Mouse (Mus musculus): ENCODE data around the gene Samd15. TPM values are rescaled to one million over a fixed set of nuclear protein-coding genes. Genes with fewer than 3 reads are reported as not detected.

The Samd15 gene
- polyA plus RNA-seq, 1 experiment from 2014 or later = 1.1 TPM

DNA sequence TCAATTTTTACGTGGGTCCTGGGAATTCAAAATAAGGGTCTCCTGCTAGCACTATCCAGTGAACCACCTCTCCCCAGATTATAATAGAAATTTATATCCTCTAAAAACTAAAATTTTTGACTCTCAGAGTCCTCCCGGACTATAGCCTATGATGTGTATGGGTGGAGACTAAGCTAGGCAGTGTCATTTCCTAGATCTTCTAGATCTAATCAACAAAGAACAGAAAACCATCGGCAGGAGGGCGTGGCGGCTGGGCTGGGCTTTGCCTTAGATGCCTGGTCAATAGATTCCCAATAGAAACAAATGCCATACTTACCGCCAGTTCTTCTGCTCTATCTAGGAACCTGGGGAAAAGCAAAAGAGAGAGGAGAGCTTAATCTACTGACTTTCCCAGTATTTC lies 50.6 kb downstream of the Samd15 start:
- Histone ChIP-seq H3K9me3 (ENCODE audit: control insufficient read depth, low read length) (no peaks in the 10 kb centered on the region), H3K4me1 (ENCODE audit: control insufficient read depth, insufficient read depth, low read length) (no peaks in the 10 kb centered on the region), H3K9ac (ENCODE audit: low read length) (no peak overlapping the region), H3K27me3 (ENCODE audit: control insufficient read depth, insufficient read depth, low read length) (no peaks in the 10 kb centered on the region), H3K4me3 (ENCODE audit: low read depth, low read length) (no peak overlapping the region), H3K27ac (replicated peaks; ENCODE audit: low read depth, low read length) (no peak overlapping the region), H3K36me3 (ENCODE audit: control insufficient read depth, insufficient read depth, low read length) (peaks cover 9% of the 10 kb centered on the region), H3K4me2 (ENCODE audit: low read depth, severe bottlenecking) (no peak overlapping the region)
- 87% methylated on average over 6 of the region's 6 CpGs for WGBS
- DNase-seq (ENCODE audit: low spot score) (no peak), ATAC-seq (ENCODE audit: insufficient number of reproducible peaks, low FRiP score, low TSS enrichment, low read depth) (no peak)

- 97% methylated on average over 6 of the region's 6 CpGs for WGBS
- Histone ChIP-seq H3K27me3 (ENCODE audit: control insufficient read depth, insufficient read depth, low read length) (no peaks in the 10 kb centered on the region), H3K4me2 (ENCODE audit: low read depth, severe bottlenecking) (no peak overlapping the region), H3K9ac (ENCODE audit: low read length) (no peak overlapping the region), H3K9me3 (ENCODE audit: control insufficient read depth, low read length) (no peaks in the 10 kb centered on the region), H3K4me1 (ENCODE audit: control insufficient read depth, insufficient read depth, low read length) (no peaks in the 10 kb centered on the region), H3K4me3 (ENCODE audit: low read depth, low read length) (no peak overlapping the region), H3K36me3 (ENCODE audit: control insufficient read depth, insufficient read depth, low read length) (peaks cover 16% of the 10 kb centered on the region), H3K27ac (replicated peaks; ENCODE audit: low read depth, low read length) (no peak overlapping the region)
- ATAC-seq (ENCODE audit: insufficient number of reproducible peaks, low FRiP score, low TSS enrichment, low read depth) (no peak), DNase-seq (ENCODE audit: low spot score) (no peak)
Observed at GRCm38 (mm10) chr12:87253878-87254277, 54.4 kb downstream of the Samd15 start.

DNA sequence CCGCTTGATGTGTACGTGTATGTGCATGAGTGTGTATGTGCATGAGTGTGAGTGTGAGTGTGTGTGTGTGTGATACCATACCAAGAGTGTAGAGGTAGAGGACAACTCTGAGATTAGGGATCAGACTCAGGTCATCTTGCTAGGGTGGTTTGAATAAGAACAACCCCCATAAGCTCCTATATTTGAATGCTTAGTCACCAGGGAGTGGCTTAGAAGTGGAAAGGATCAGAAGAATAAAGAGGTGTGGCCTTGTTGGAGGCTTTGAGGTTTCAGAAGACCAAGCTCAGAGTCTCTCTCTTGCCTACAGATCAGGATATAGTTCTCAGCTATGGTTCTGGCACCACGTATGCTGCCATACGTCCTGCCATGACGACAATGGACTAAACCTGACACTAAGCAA lies 57.1 kb downstream of the Samd15 start:
- H3K27me3 ChIP-seq (ENCODE audit: control insufficient read depth, insufficient read depth, low read length) = no peaks in the 10 kb centered on the region

GRCm38 (mm10) chr12:87260562-87260961 lies 61.0 kb downstream of the Samd15 start:
- no peaks in the 10 kb centered on the region for H3K4me1 ChIP-seq (ENCODE audit: control insufficient read depth, insufficient read depth, low read length)
- no peaks in the 10 kb centered on the region for H3K9me3 ChIP-seq (ENCODE audit: control insufficient read depth, low read length)
- H3K27ac ChIP-seq (replicated peaks; ENCODE audit: low read depth, low read length) = no peak overlapping the region
- WGBS = 96% methylated on average over 8 of the region's 8 CpGs
- no peak overlapping the region for H3K4me3 ChIP-seq (ENCODE audit: low read depth, low read length)
- H3K36me3 ChIP-seq (ENCODE audit: control insufficient read depth, insufficient read depth, low read length) = peaks cover 22% of the 10 kb centered on the region
- ATAC-seq (ENCODE audit: insufficient number of reproducible peaks, low FRiP score, low TSS enrichment, low read depth) (no peak), DNase-seq (ENCODE audit: low spot score) (no peak)
- no peak overlapping the region for H3K9ac ChIP-seq (ENCODE audit: low read length)
- H3K4me2 ChIP-seq (ENCODE audit: low read depth, severe bottlenecking) = no peak overlapping the region
- no peaks in the 10 kb centered on the region for H3K27me3 ChIP-seq (ENCODE audit: control insufficient read depth, insufficient read depth, low read length)

More for the DNA sequence above, 57.1 kb downstream of the Samd15 start:
- no peak overlapping the region for H3K4me2 ChIP-seq (ENCODE audit: low read depth, severe bottlenecking)
- no peaks in the 10 kb centered on the region for H3K9me3 ChIP-seq (ENCODE audit: control insufficient read depth, low read length)
- H3K4me3 ChIP-seq (ENCODE audit: low read depth, low read length) = no peak overlapping the region
- H3K27ac ChIP-seq (replicated peaks; ENCODE audit: low read depth, low read length) = no peak overlapping the region
- no peak for ATAC-seq (ENCODE audit: insufficient number of reproducible peaks, low FRiP score, low TSS enrichment, low read depth)
- no peaks in the 10 kb centered on the region for H3K4me1 ChIP-seq (ENCODE audit: control insufficient read depth, insufficient read depth, low read length)
- H3K9ac ChIP-seq (ENCODE audit: low read length) = no peak overlapping the region
- peaks cover 20% of the 10 kb centered on the region for H3K36me3 ChIP-seq (ENCODE audit: control insufficient read depth, insufficient read depth, low read length)
- whole genome bisulfite sequencing = 95% methylated on average over 5 of the region's 5 CpGs
- DNase-seq (ENCODE audit: low spot score) = no peak

Other genes starting within 250 kb of the Samd15 start
- 0.05 TPM in 1 of 2 replicates, not detected in the other for gene Zdhhc22, start 209.3 kb upstream of the Samd15 start, polyA plus RNA-seq (2014; fragmentation: Nextera tagmentation; extraction: Ambion mirVana)
- 0.07 TPM in 1 of 2 replicates, not detected in the other for gene Tmem63c, start 178.4 kb upstream of the Samd15 start, polyA plus RNA-seq (2014; fragmentation: Nextera tagmentation; extraction: Ambion mirVana)
- gene Ngb, start 97.2 kb upstream of the Samd15 start, polyA plus RNA-seq (2014; fragmentation: Nextera tagmentation; extraction: Ambion mirVana) = 0.12 and 0.18 TPM in 2 replicates
- 36.6 and 38.0 TPM in 2 replicates for gene Gstz1, start 52.6 kb upstream of the Samd15 start, polyA plus RNA-seq (2014; fragmentation: Nextera tagmentation; extraction: Ambion mirVana)
- 15.4 and 16.7 TPM in 2 replicates for gene Pomt2, start 51.8 kb upstream of the Samd15 start, polyA plus RNA-seq (2014; fragmentation: Nextera tagmentation; extraction: Ambion mirVana)
- 3.0 and 3.2 TPM in 2 replicates for gene Tmed8, start 731 bp downstream of the Samd15 start, polyA plus RNA-seq (2014; fragmentation: Nextera tagmentation; extraction: Ambion mirVana)
- 0.71 and 1.2 TPM in 2 replicates for gene Noxred1, start 39.0 kb downstream of the Samd15 start, polyA plus RNA-seq (2014; fragmentation: Nextera tagmentation; extraction: Ambion mirVana)
- 55.2 and 57.8 TPM in 2 replicates for gene Vipas39, start 66.5 kb downstream of the Samd15 start, polyA plus RNA-seq (2014; fragmentation: Nextera tagmentation; extraction: Ambion mirVana)
- gene Ahsa1, start 66.8 kb downstream of the Samd15 start, polyA plus RNA-seq (2014; fragmentation: Nextera tagmentation; extraction: Ambion mirVana) = 266 and 267 TPM in 2 replicates
- 1.1 and 1.6 TPM in 2 replicates for gene Ism2, start 100.0 kb downstream of the Samd15 start, polyA plus RNA-seq (2014; fragmentation: Nextera tagmentation; extraction: Ambion mirVana)
- 53.9 and 63.4 TPM in 2 replicates for gene Sptlc2, start 188.6 kb downstream of the Samd15 start, polyA plus RNA-seq (2014; fragmentation: Nextera tagmentation; extraction: Ambion mirVana)
- 318 and 345 TPM in 2 replicates for gene Slirp, start 244.2 kb downstream of the Samd15 start, polyA plus RNA-seq (2014; fragmentation: Nextera tagmentation; extraction: Ambion mirVana)
- gene Alkbh1, start 244.3 kb downstream of the Samd15 start, polyA plus RNA-seq (2014; fragmentation: Nextera tagmentation; extraction: Ambion mirVana) = 64.3 and 70.1 TPM in 2 replicates

Data from limb, embryonic 11.5 days (tissue).